Mouse (Mus musculus) adrenal gland, postnatal 14 days (tissue): ENCODE measurements around the gene Ffar3. TPM values are rescaled to one million over a fixed set of nuclear protein-coding genes. Genes with fewer than 3 reads are reported as not detected.
A peak's percentile ranks its signal among the peaks of the same experiment; 100 is the strongest.
"Not testable (repeated sequence)": the region's sequence is repeated elsewhere in the genome, so short reads cannot be mapped to it uniquely, and the experiment has no call there.

Experiments
- DNase-seq: peaks from one replicate; pipeline ENCODE4 v3.0.0; 2021; ENCODE audit warnings: mixed read lengths
- total RNA-seq: library from RNA; stranded (reverse); gene quantifications from 2 replicates; pipeline ENCODE4 v1.2.3, GENCODE M21; 2021

Gene Ffar3
- total RNA-seq, 1 experiment from 2014 or later: 0.26 TPM

DNA sequence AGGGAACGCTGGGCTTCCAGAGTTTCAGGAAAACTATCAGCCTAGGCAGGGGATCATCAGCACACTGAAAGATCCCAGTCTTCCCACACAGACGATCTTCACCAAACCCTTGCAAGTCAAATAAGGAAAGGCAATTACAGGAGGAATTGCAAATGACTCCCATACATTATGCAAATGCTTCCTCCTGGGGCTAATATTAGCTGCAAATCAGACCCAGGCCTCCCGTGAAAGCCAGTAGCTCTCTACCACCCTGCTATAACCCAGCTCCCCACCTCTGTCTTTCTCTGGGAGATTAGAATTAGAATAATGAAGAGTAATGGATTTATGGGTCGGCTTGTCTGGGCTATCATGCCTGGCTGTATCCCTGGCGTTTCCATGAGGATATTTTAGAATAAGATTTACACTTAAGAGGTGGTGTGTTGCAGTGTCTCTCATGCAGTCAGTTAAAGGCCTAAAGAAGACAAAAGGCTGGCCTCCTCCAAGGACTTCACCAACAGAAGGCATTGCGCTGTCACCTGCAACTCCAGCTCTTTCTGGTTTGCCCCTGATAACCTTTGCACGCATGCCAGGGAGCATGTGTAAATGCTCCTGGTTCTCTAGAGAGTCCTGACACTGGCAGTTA, 11.2 kb downstream of the Ffar3 start:
- DNase-seq: no peak

- no peak for DNase-seq
Observed at GRCm38 (mm10) chr7:30842092-30842491, 13.9 kb downstream of the Ffar3 start.

GRCm38 (mm10) chr7:30841379-30841778, 14.6 kb downstream of the Ffar3 start:
- no peak for DNase-seq

- no peak for DNase-seq
Observed at GRCm38 (mm10) chr7:30840306-30840705, 15.7 kb downstream of the Ffar3 start.

GRCm38 (mm10) chr7:30837277-30837676, 18.7 kb downstream of the Ffar3 start:
- DNase-seq: no peak

DNA sequence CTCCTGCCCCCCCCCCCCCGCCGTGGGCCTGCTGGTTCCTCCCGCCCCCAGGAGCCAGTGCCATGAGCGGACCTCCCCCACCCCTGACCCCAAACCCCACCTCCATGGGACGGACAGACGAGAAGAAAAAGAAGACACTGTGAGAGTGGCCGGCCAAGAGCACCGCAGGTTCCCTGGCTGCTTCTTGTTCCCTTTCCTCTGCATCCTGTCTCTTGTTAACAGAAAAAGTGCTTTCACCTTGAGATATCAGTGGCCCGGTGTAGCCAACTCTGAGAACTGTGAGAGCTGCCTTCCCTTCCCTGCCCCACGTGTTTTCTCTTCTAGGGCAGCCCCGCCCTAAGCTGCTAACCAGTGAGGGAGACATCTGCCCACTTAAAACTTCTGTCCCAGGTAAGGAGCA, 23.3 kb downstream of the Ffar3 start:
- DNase-seq: not testable (repeated sequence)

DNA sequence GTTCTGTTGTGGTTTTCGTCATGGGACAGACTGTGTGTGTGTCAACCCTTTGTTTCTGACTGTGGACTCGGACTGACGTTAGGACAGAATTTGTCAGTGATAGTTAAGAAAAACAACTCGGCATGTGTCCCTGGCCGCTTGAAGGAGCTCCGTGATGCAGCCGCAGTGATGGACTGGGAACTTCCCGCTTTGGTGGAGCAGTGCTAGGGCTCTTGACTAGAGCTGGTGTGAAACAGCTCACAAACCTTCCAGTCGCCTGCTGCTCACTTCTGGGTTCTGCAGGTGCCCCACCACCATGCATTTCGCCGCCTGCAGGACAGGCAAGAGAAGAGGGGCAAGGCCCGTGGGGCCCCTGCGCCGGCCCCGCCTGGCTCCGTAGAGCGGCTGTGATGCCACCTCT, 23.7 kb downstream of the Ffar3 start:
- no peak for DNase-seq

- no peak for DNase-seq
Observed at GRCm38 (mm10) chr7:30829428-30829827, 26.6 kb downstream of the Ffar3 start.

DNA sequence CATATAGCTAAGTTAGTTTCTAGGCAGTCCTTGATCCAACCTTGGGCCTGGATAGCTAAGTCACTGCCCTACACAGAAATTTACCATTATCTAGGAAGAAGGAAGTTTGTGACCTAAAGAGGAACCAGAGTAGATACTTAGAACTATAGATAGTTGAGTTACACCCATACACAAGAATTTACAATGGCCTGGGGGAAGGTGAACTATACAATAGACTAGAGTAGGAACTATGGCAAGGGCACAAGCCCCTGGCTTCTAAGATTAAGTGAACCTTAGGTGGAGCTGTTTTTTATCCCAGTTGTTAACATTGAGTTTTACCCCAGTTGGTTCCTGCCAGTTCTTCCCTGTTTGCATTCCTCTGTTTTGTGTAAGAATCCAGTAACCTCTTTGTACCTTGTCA, 27.1 kb downstream of the Ffar3 start:
- not testable (repeated sequence) for DNase-seq

- no peak for DNase-seq
Observed at GRCm38 (mm10) chr7:30826660-30827059, 29.3 kb downstream of the Ffar3 start.

DNA sequence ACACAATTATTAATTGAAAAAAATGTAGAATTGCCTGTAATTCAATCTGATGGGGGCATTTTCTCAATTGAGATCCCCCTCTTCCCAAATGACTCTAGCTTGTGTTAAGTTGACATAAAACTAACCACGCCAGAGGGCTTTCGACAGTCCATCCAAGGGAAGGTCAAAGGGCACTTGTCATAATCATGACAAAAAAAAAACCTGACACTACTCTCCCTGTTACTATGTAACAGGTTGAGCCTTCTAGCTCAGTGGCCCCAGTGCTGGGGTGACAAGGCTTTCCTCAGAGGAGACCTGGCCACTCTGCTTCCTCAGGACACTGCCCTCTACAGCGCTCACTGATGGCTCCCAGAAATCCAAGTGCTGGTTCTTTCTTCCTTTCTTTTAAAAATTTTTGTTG, 31.7 kb downstream of the Ffar3 start:
- no peak for DNase-seq

- no peak for DNase-seq
Observed at GRCm38 (mm10) chr7:30823675-30824074, 32.3 kb downstream of the Ffar3 start, which contains the start of gene Ffar2. Gene Ffar2 (minus strand): TSS chr7:30823775.

DNA sequence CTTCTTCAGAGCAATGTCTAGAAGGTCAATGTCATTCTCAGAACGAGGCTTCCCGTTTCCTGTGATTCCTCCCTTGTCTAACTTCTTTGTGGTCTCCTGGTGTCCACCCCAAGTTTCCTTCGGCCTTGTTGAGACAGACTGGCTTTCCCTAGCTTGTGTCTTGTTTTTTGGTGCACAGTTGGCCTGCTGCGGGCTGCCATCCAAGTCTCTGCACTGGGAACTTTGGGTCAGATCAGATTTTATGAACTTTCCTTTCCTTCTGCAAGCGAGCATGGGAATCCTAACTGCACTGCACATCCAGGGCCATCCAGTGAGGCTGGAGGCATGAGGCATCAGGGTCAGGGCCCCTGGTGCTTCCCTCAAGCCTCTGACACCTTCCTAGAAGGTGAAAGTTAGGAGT, 34.4 kb downstream of the Ffar3 start:
- DNase-seq: no peak

GRCm38 (mm10) chr7:30820854-30821445, 35.0 kb downstream of the Ffar3 start:
- DNase-seq: no peak

- DNase-seq: no peak
Observed at GRCm38 (mm10) chr7:30820131-30820530, 35.8 kb downstream of the Ffar3 start.

GRCm38 (mm10) chr7:30812291-30812807, 43.6 kb downstream of the Ffar3 start:
- no peak for DNase-seq

DNA sequence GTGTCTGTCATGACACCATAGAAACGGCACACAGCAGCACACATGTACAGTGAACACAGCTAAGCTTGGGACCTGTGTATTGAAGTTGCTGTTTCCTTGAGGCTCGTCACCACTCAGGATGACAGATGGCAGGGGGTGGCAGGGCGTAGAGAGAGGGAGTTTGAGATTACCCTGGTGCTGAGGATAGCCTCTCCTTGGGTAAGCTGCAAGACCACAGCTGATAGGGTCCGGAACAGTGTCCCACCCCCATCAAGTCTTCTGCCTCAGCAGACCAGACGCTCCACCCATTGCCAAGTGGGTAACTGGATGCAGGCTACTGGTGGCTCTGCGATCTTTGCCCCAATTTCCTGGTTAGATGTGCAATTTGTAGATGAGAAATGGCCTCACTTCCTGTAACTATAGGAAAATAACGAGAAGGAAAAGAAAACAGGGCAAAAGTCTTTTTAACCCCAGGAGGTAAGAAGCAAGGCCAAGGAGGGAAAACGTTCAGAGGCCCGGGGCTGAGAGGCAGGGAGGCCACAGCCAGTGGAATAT, 44.2 kb downstream of the Ffar3 start:
- DNase-seq: no peak

- DNase-seq: no peak
Observed at GRCm38 (mm10) chr7:30810319-30810718, 45.7 kb downstream of the Ffar3 start.

DNA sequence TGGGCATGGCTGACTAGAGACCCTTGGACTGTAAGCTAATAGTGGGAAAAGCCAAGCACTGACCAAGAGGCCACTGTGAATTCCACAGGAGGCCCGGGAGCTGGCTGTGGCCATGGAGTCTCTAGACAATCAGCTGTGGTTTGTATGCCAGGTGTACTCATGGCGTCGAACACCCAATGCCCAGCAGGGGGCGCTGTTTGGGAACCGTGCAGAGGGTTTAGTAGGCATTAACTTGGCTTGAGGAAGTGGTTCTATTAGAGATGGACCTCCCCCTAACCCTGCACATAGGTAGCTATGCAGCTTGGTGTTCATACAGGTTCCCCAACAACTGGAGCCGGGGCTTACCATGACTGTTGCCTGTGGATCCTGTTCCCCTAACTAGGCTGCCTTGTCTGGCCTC, 50.1 kb downstream of the Ffar3 start:
- DNase-seq: peak; percentile 87
